Mouse (Mus musculus) intestine, embryonic 16.5 days (tissue): Measurements from ENCODE around the gene Poln. TPM values are rescaled to one million over a fixed set of nuclear protein-coding genes. Genes with fewer than 3 reads are reported as not detected.

ENCODE experiments used
- ATAC-seq: fragments of 200-750 bp; cut with Nextera tagmentation; 2 replicates; pipeline ENCODE4 v1.8.0; 2017; ENCODE audit warnings: moderate TSS enrichment, moderate library complexity
- H3K27ac ChIP-seq: fragments of 300-500 bp; sonication (generic); 2 replicates; pipeline ENCODE4 v1.5.1; 2014; ENCODE audit warnings: mild to moderate bottlenecking, low read length
- H3K27me3 ChIP-seq: fragments of 300-500 bp; sonication (generic); replicated peaks from 2 replicates; pipeline ENCODE4 v1.6.1; 2014; ENCODE audit warnings: low read length, control low read depth, mixed read lengths; ENCODE audit not compliant: control insufficient read depth, insufficient read depth
- H3K36me3 ChIP-seq: fragments of 300-500 bp; sonication (generic); 2 replicates; pipeline ENCODE4 v1.6.1; 2014; ENCODE audit warnings: low read length, control low read depth; ENCODE audit not compliant: control insufficient read depth, insufficient read depth
- H3K4me1 ChIP-seq: fragments of 300-500 bp; sonication (generic); 2 replicates; pipeline ENCODE4 v1.6.1; 2014; ENCODE audit warnings: low read length, control low read depth, mixed read lengths; ENCODE audit not compliant: control insufficient read depth, insufficient read depth
- H3K4me2 ChIP-seq: fragments of 300-500 bp; sonication (generic); 2 replicates; pipeline ENCODE4 v1.6.1; 2014; ENCODE audit warnings: low read depth, low read length, control low read depth
- H3K4me3 ChIP-seq: fragments of 300-500 bp; sonication (generic); 2 replicates; pipeline ENCODE4 v1.5.1; 2014; ENCODE audit warnings: mild to moderate bottlenecking, low read length
- H3K9ac ChIP-seq: fragments of 300-500 bp; sonication (generic); 2 replicates; pipeline ENCODE4 v1.6.1; 2014; ENCODE audit warnings: low read depth, low read length
- H3K9me3 ChIP-seq: fragments of 300-500 bp; sonication (generic); 2 replicates; pipeline ENCODE4 v1.6.1; 2016; ENCODE audit warnings: low read length, control low read depth; ENCODE audit not compliant: control insufficient read depth
- WGBS: fragments of 180-500 bp; shearing (Covaris S2); extraction: QIAGEN DNeasy Blood & Tissue Kit; methylation state at CpG from one replicate; pipeline ENCODE4 v1.1.7; 2014; 5-methylcytosine and 5-hydroxymethylcytosine counted together
- polyA plus RNA-seq: library from polyadenylated mRNA; unstranded; fragments of >200 nt; fragmentation: Nextera tagmentation; extraction: Ambion mirVana; gene quantifications from 2 replicates; pipeline ENCODE4 v1.2.1, GENCODE M21; 2015

Gene Poln
- polyA plus RNA-seq, 1 experiment from 2014 or later, result 0.23 TPM

- H3K4me1 ChIP-seq, result peaks cover 27% of the 10 kb centered on the region
- H3K4me3 ChIP-seq, result no peak overlapping the region
- no peak overlapping the region for H3K4me2 ChIP-seq
- no peak overlapping the region for H3K9ac ChIP-seq
- no peaks in the 10 kb centered on the region for H3K36me3 ChIP-seq
- ATAC-seq, result no peak
- no peak overlapping the region for H3K27ac ChIP-seq
- 66% methylated on average over 3 of the region's 3 CpGs for WGBS
- H3K9me3 ChIP-seq, result no peaks in the 10 kb centered on the region
- no peaks in the 10 kb centered on the region for H3K27me3 ChIP-seq
Measured at GRCm38 (mm10) chr5:34182486-34182885, 13.2 kb upstream of the Poln start.

GRCm38 (mm10) chr5:34177821-34178220 lies 8.6 kb upstream of the Poln start:
- peaks cover 8% of the 10 kb centered on the region for H3K4me1 ChIP-seq
- no peak for ATAC-seq
- no peak overlapping the region for H3K9ac ChIP-seq
- no peak overlapping the region for H3K4me2 ChIP-seq
- no peak overlapping the region for H3K4me3 ChIP-seq
- H3K9me3 ChIP-seq, result no peaks in the 10 kb centered on the region
- peaks cover 11% of the 10 kb centered on the region for H3K36me3 ChIP-seq
- H3K27me3 ChIP-seq, result no peaks in the 10 kb centered on the region
- 94% methylated on average over 4 of the region's 4 CpGs for WGBS
- no peak overlapping the region for H3K27ac ChIP-seq

DNA sequence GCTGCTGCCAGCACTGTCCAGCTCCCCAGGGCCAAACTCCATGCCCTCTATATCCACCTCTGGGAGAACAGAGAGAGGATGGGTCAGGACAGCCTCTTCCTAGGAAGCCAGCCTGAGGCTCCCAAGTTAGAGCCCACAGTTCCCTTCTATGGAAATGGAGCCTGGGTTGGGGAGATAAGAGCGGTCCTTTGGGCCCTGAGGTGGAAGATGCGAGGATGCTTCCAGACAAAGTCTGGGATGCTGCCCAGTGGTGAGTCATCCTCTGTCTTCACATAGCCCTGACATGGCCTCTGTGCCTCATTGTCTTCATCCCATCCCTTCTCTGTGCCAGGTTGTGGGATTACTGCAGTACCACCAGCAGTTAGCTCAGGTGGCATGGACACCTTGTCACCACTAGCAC lies 7.8 kb upstream of the Poln start:
- Histone ChIP-seq H3K4me3 (no peak overlapping the region), H3K27me3 (no peaks in the 10 kb centered on the region), H3K9me3 (no peaks in the 10 kb centered on the region), H3K36me3 (peaks cover 11% of the 10 kb centered on the region), H3K27ac (no peak overlapping the region), H3K4me1 (peaks cover 8% of the 10 kb centered on the region), H3K9ac (no peak overlapping the region), H3K4me2 (no peak overlapping the region)
- ATAC-seq, result no peak
- WGBS, result 89% methylated on average over 2 of the region's 2 CpGs

DNA sequence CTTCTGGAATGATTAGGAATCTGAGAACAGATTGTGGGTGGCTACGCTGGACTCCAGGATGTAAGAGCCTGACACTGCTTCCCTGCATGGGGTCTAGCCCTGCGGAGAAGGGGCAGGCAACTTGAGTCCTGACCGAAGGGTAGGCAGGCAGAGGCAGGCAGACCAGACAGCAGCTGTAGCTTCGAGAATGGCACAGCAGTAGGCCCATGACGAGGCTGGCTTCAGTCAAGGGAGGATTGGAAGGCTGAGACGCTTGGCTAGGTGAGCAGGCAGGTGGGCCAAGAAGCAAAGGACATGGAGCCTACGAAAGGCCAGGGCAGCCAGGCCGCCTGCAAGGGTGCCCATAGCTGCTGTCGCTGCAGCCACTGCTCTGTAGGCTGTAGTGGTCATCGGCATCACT lies 7.4 kb upstream of the Poln start:
- H3K4me2 ChIP-seq, result no peak overlapping the region
- ATAC-seq, result no peak
- no peaks in the 10 kb centered on the region for H3K9me3 ChIP-seq
- WGBS, result 85% methylated on average over 10 of the region's 10 CpGs
- H3K27ac ChIP-seq, result no peak overlapping the region
- H3K4me3 ChIP-seq, result no peak overlapping the region
- peaks cover 6% of the 10 kb centered on the region for H3K4me1 ChIP-seq
- peaks cover 11% of the 10 kb centered on the region for H3K36me3 ChIP-seq
- H3K27me3 ChIP-seq, result no peaks in the 10 kb centered on the region
- H3K9ac ChIP-seq, result no peak overlapping the region

- H3K36me3 ChIP-seq, result peaks cover 11% of the 10 kb centered on the region
- 40% methylated on average over 5 of the region's 5 CpGs for WGBS
- H3K4me2 ChIP-seq, result no peak overlapping the region
- H3K9ac ChIP-seq, result no peak overlapping the region
- no peak overlapping the region for H3K4me3 ChIP-seq
- no peaks in the 10 kb centered on the region for H3K27me3 ChIP-seq
- ATAC-seq, result no peak
- H3K4me1 ChIP-seq, result 0 out of 2 replicates have a peak, but pooled peaks cover 3% of the 10 kb centered on the region
- no peaks in the 10 kb centered on the region for H3K9me3 ChIP-seq
- no peak overlapping the region for H3K27ac ChIP-seq
Measured at GRCm38 (mm10) chr5:34175403-34175694, 6.1 kb upstream of the Poln start.

DNA sequence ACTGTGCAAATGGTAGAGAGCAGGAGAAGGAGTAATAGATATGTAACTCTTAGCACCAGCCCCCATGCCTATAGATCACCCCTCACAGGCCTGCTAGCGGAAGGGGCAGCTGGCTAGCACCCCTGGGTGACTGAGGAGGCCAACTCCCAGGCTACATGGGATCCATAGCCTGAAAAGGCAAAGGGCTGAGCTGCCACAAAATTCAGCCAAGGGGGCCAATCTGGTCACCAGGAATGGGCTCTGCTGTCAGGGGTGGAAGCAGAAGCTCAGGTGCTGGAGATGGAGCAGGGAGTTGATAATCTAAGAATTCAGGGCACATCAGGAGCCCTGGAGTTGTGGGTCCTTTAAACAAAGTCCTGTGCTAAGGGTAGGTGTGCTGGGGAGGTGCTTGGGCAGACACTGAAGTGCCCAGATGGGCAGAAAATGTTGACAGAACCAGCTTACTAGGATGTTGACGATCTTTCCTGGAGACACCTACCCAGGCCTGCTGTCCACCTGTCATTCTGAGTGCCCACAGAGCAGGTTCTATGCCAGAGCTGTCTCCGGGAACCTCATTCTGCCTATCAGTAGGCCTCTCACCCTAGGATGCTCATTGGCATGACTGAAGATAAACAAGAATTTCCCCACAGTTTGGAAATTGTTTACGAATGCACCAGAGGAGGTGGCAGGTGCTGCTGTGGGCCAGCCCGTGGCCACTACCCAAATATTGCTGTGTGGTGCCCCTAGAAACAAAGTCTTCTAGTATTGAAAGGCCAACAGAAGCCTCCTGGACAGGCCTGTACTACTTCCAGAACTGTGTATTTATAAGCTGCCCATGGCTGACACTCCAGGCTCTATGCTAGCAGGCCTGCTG lies 5.5 kb upstream of the Poln start:
- ATAC-seq, result no peak
- H3K9ac ChIP-seq, result no peak overlapping the region
- no peaks in the 10 kb centered on the region for H3K27me3 ChIP-seq
- WGBS, result 73% methylated on average over 5 of the region's 5 CpGs
- peaks cover 11% of the 10 kb centered on the region for H3K36me3 ChIP-seq
- H3K4me3 ChIP-seq, result no peak overlapping the region
- no peak overlapping the region for H3K27ac ChIP-seq
- H3K9me3 ChIP-seq, result no peaks in the 10 kb centered on the region
- H3K4me1 ChIP-seq, result 0 out of 2 replicates have a peak, but pooled peaks cover 3% of the 10 kb centered on the region
- H3K4me2 ChIP-seq, result no peak overlapping the region

DNA sequence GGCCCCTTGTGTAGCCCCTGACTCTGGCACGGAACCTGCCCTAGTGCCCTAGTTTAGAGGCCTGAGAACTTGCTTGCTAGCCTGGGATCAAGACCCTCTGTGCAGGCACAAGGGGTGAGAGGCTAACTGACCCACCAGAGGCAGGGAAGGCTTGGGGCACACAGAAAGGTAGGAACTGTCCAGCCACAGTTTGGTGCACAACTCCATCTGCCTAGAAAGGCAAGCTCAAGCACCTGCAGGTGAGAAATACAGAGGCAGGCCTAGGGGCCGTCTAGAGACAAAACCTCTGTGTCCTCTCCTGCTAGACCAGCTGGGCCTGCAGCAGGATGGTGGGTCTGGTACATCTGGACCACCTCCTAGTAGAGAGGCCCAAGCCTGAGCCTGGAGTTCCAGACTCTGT lies 4.8 kb upstream of the Poln start:
- no peak overlapping the region for H3K9ac ChIP-seq
- H3K4me1 ChIP-seq, result 0 out of 2 replicates have a peak, but pooled peaks cover 3% of the 10 kb centered on the region
- H3K36me3 ChIP-seq, result peaks cover 11% of the 10 kb centered on the region
- H3K4me3 ChIP-seq, result no peak overlapping the region
- 83% methylated on average over 2 of the region's 2 CpGs for WGBS
- no peak overlapping the region for H3K4me2 ChIP-seq
- no peak overlapping the region for H3K27ac ChIP-seq
- H3K9me3 ChIP-seq, result no peaks in the 10 kb centered on the region
- no peak for ATAC-seq
- H3K27me3 ChIP-seq, result no peaks in the 10 kb centered on the region

GRCm38 (mm10) chr5:34170726-34171125 lies 1.5 kb upstream of the Poln start:
- no peak overlapping the region for H3K9ac ChIP-seq
- H3K4me2 ChIP-seq, result no peak overlapping the region
- WGBS, result 65% methylated on average over 4 of the region's 4 CpGs
- H3K9me3 ChIP-seq, result no peaks in the 10 kb centered on the region
- peak overlapping the region; percentile 73; the same call in 1 of the 2 replicates for H3K27ac ChIP-seq
- ATAC-seq, result no peak
- no peak overlapping the region for H3K4me3 ChIP-seq
- 0 out of 2 replicates have a peak, but pooled peaks cover 2% of the 10 kb centered on the region for H3K36me3 ChIP-seq
- no peaks in the 10 kb centered on the region for H3K27me3 ChIP-seq
- peaks cover 8% of the 10 kb centered on the region for H3K4me1 ChIP-seq

- WGBS, result 75% methylated on average over 3 of the region's 3 CpGs
Measured at GRCm38 (mm10) chr5:34169954-34170353, 706 bp upstream of the Poln start.

More at GRCm38 (mm10) chr5:34169954-34170353, 706 bp upstream of the Poln start:
- Histone ChIP-seq H3K4me1 (peaks cover 8% of the 10 kb centered on the region), H3K4me2 (peak overlapping the region; percentile 81), H3K27ac (peak overlapping the region; percentile 89), H3K9ac (peak overlapping the region; percentile 67), H3K9me3 (no peaks in the 10 kb centered on the region), H3K27me3 (no peaks in the 10 kb centered on the region), H3K36me3 (0 out of 2 replicates have a peak, but pooled peaks cover 2% of the 10 kb centered on the region), H3K4me3 (peak overlapping the region; percentile 49)
- ATAC-seq, result no peak
